Mouse (Mus musculus) forebrain, embryonic 13.5 days (tissue): ENCODE data around the gene Narf. TPM values are rescaled to one million over a fixed set of nuclear protein-coding genes. Genes with fewer than 3 reads are reported as not detected.

Source experiments
- ATAC-seq: fragments of 200-750 bp; cut with Nextera tagmentation; 2 replicates; pipeline ENCODE4 v1.8.0; 2017
- H3K27ac ChIP-seq: fragments of 300-500 bp; sonication (generic); 2 replicates; pipeline ENCODE4 v1.5.1; 2015; ENCODE audit warnings: inconsistent platforms, mild to moderate bottlenecking, moderate library complexity
- H3K27me3 ChIP-seq: fragments of 300-500 bp; sonication (generic); 2 replicates; pipeline ENCODE4 v1.6.1; 2015; ENCODE audit warnings: mild to moderate bottlenecking, inconsistent platforms
- H3K36me3 ChIP-seq: fragments of 300-500 bp; sonication (generic); 2 replicates; pipeline ENCODE4 v1.6.1; 2015; ENCODE audit warnings: mild to moderate bottlenecking, inconsistent platforms; ENCODE audit not compliant: poor library complexity, severe bottlenecking
- H3K4me1 ChIP-seq: fragments of 300-500 bp; sonication (generic); 2 replicates; pipeline ENCODE4 v1.6.1; 2015; ENCODE audit warnings: inconsistent platforms
- H3K4me2 ChIP-seq: fragments of 300-500 bp; sonication (generic); 2 replicates; pipeline ENCODE4 v1.6.1; 2015; ENCODE audit warnings: inconsistent platforms, mild to moderate bottlenecking, moderate library complexity
- H3K4me3 ChIP-seq: fragments of 300-500 bp; sonication (generic); 2 replicates; pipeline ENCODE4 v1.5.1; 2015; ENCODE audit warnings: mild to moderate bottlenecking, inconsistent platforms
- H3K9ac ChIP-seq: fragments of 300-500 bp; sonication (generic); 2 replicates; pipeline ENCODE4 v1.6.1; 2015; ENCODE audit warnings: mild to moderate bottlenecking, inconsistent platforms
- H3K9me3 ChIP-seq: fragments of 300-500 bp; sonication (generic); replicated peaks from 2 replicates; pipeline ENCODE4 v1.6.1; 2016; ENCODE audit warnings: inconsistent platforms
- WGBS: fragments of 180-500 bp; shearing (Covaris S2); methylation state at CpG from one replicate; pipeline ENCODE4 v1.1.7; 2015; 5-methylcytosine and 5-hydroxymethylcytosine counted together
- polyA plus RNA-seq: library from polyadenylated mRNA; unstranded; fragments of >200 nt; fragmentation: Nextera tagmentation; extraction: Ambion mirVana; gene quantifications from 2 replicates; pipeline ENCODE4 v1.2.1, GENCODE M21; 2015

Narf gene
- polyA plus RNA-seq: 74.0 and 78.9 TPM in 2 replicates

DNA sequence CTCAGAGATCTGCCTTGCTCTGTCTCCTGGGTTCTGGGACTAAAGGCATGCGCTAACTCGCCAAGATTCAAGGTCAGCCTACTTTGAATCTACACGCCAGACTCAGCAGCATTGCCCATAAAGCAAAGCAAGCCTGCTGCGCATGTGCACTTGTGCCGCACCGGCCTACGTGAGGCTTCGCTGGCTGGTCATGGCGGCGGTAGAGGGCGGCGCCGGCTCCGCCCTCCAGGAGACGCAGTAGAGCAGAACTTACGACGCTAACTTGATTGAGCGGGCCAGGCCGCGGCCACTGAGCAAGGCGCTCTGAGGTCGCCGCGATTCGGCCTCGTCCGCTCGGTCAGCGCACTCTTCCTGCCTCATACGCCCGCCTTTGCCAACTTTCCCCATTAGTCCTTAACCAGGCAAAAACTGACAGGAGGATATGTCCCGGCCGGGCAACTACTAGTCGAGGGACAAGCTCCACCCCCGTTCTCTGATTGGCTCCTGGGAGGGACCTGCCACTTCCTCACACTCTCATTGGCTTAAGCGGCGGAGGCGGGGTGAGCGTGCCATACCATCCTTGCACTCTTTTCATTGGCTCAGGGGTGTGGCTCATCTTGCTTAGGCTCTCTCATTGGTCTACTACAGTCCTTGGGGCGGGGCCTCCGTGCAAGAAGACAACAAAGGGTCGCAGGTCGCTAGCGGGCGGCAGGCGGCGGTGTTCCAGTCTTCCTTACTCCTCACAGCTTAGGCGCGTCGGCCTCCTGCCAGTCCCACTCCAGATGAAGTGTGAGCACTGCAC, at the start of gene Narf:
Narf (plus strand) TSS at position 690 of the 781 bp plus-strand sequence.
- no peaks in the 10 kb centered on the region for H3K9me3 ChIP-seq
- H3K27ac ChIP-seq: peak within 1 kb of the TSS; percentile 100
- under 1% methylated on average over 50 of the region's 50 CpGs for WGBS
- peak within 1 kb of the TSS; percentile 75 for H3K4me3 ChIP-seq
- H3K4me2 ChIP-seq: peak within 1 kb of the TSS; percentile 67
- peak; percentile 100 for ATAC-seq
- peaks cover 24% of the 10 kb centered on the region for H3K36me3 ChIP-seq
- peaks cover 36% of the 10 kb centered on the region for H3K4me1 ChIP-seq
- H3K9ac ChIP-seq: peak within 1 kb of the TSS; percentile 90
- no peaks in the 10 kb centered on the region for H3K27me3 ChIP-seq

DNA sequence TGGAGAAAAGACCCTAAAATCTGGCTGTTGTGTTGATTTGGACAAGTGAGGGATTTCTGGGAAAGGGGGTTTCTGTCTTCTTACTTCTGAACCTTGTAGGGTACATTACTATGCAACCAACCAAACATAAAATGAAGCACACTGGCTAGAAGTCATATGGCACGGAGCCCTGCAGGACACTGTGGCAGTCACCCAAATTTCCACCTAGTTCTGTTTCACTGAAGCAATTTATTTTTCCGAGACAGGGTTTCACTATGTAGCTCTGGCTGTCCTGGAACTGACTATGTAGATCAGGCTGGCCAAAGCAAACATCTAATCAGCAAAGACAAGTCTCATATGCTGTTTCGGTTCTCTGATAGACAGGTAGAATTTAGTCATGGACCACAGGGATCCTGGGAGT, 47.4 kb upstream of the Narf start:
- H3K4me3 ChIP-seq: no peak overlapping the region
- no peak overlapping the region for H3K27ac ChIP-seq
- 95% methylated on average over 3 of the region's 3 CpGs for WGBS
- no peaks in the 10 kb centered on the region for H3K4me1 ChIP-seq
- peaks cover 12% of the 10 kb centered on the region; the same call in 1 of the 2 replicates for H3K36me3 ChIP-seq
- H3K9me3 ChIP-seq: no peaks in the 10 kb centered on the region
- H3K4me2 ChIP-seq: no peak overlapping the region
- no peak for ATAC-seq
- H3K9ac ChIP-seq: no peak overlapping the region
- H3K27me3 ChIP-seq: no peaks in the 10 kb centered on the region

DNA sequence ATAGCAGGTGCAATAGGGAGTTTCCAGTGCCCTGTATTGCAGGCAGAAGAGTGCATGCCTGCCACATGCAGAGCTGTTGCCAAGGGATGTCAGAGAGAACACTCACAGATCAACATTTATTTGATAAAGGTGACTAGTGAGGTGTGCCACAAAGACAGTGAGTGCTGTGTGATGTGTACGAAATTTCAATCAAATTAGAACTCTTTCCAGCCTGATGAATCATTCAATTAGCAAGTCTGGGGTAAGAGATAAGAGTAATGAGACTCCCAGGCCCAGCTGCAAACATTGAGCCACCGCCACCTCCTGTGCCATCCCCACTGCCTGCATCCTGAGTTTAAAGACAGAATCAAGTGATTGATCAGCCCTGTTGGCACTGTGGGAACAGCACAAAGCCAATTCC, 44.3 kb upstream of the Narf start:
- H3K4me3 ChIP-seq: no peak overlapping the region
- 0 out of 2 replicates have a peak, but pooled peaks cover 14% of the 10 kb centered on the region for H3K36me3 ChIP-seq
- no peak overlapping the region for H3K9ac ChIP-seq
- no peaks in the 10 kb centered on the region for H3K4me1 ChIP-seq
- no peak for ATAC-seq
- no peak overlapping the region for H3K4me2 ChIP-seq
- 74% methylated on average over 2 of the region's 2 CpGs for WGBS
- H3K27me3 ChIP-seq: no peaks in the 10 kb centered on the region
- no peaks in the 10 kb centered on the region for H3K9me3 ChIP-seq
- H3K27ac ChIP-seq: no peak overlapping the region

DNA sequence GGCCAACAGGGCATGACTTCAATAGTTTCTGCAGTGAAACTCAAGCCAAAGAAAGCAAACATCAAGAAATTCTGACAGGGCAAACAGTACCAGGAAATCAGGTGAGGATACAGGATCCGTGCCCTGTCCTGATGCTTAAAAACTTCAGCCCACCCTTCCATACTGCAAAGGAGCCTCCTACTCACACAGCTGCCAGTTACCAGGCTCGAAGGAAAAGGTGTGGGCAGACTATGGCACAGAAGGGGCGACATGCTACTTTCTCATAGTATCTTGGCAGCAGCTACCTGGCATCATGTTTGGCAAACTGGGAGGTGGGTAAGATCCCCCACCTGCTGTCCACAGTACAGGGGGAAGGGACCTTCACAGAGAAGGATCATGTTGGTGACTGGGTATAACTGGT, 43.6 kb upstream of the Narf start:
- no peak overlapping the region for H3K9ac ChIP-seq
- no peak overlapping the region for H3K4me2 ChIP-seq
- no peak for ATAC-seq
- no peaks in the 10 kb centered on the region for H3K27me3 ChIP-seq
- H3K4me1 ChIP-seq: no peaks in the 10 kb centered on the region
- H3K4me3 ChIP-seq: no peak overlapping the region
- 0 out of 2 replicates have a peak, but pooled peaks cover 14% of the 10 kb centered on the region for H3K36me3 ChIP-seq
- no peaks in the 10 kb centered on the region for H3K9me3 ChIP-seq
- H3K27ac ChIP-seq: no peak overlapping the region
- WGBS: 91% methylated on average over 3 of the region's 3 CpGs

DNA sequence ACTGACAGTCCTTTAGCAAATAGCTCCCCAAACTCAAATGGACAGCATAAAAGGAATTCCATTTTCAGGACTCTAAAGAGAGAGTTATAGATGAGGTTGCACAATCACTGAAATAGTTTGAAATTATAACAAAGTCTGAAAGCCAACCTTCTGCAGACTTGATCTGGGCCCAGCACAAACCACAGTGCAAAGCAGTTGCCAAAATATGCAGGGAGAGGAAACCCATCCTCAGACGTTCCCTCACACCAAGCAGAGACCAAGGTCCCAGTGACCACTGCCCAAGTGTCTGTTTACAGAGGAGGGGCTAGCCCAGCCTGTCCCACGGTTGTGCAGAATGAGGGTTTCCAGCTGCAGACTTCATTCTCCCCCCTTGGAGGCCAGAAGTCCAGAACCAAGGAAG, 38.4 kb upstream of the Narf start:
- Histone ChIP-seq H3K4me2 (no peak overlapping the region), H3K9me3 (no peaks in the 10 kb centered on the region), H3K4me1 (peaks cover 5% of the 10 kb centered on the region; the same call in 1 of the 2 replicates), H3K27me3 (no peaks in the 10 kb centered on the region), H3K27ac (no peak overlapping the region), H3K36me3 (peaks cover 7% of the 10 kb centered on the region; the same call in 1 of the 2 replicates), H3K4me3 (no peak overlapping the region), H3K9ac (no peak overlapping the region)
- 81% methylated on average over 2 of the region's 2 CpGs for WGBS
- ATAC-seq: no peak

DNA sequence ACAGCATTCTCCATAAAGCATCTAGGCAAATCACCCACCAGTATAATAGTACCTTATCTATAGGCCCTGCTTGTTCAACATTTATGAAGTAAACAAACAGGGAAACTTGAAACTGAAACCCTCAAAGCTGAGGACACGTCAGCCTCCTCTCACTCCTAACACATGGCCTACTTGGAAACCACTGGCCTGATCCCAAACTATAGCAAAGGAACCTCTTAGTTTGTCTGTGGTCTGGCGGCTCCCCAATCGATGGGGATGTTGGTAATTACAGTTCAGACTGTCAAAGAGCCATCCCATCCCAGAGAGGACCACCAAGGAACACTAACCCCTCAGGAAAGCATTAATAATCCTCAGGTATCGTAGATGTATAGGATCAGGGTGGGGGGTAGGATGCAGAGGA, 37.2 kb upstream of the Narf start:
- WGBS: 69% methylated on average over 4 of the region's 4 CpGs
- H3K4me2 ChIP-seq: no peak overlapping the region
- H3K9ac ChIP-seq: no peak overlapping the region
- H3K27ac ChIP-seq: no peak overlapping the region
- H3K27me3 ChIP-seq: no peaks in the 10 kb centered on the region
- H3K36me3 ChIP-seq: peaks cover 7% of the 10 kb centered on the region; the same call in 1 of the 2 replicates
- H3K4me1 ChIP-seq: peaks cover 11% of the 10 kb centered on the region
- no peak overlapping the region for H3K4me3 ChIP-seq
- no peak for ATAC-seq
- H3K9me3 ChIP-seq: no peaks in the 10 kb centered on the region

DNA sequence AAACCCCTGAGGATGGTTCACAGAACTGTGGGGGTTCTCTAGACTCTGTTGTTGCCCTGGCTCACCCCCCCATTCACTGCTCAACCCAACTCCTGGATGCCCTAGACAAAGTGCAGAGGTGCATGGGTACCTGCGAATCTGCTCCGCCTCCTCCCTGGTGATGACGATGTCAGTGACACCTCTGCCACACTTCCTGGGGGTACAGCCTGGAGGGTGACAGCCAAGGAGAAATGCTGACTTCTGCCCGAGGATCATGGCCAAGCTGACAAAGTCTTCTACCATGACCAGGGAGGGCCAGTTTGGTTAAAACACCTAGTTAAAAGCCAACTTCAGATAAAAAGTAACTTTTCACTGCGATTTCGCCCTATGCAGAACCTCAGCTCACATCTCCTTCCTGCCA, 36.3 kb upstream of the Narf start:
- Histone ChIP-seq H3K4me2 (no peak overlapping the region), H3K4me3 (no peak overlapping the region), H3K27ac (no peak overlapping the region), H3K9me3 (no peaks in the 10 kb centered on the region), H3K4me1 (peaks cover 17% of the 10 kb centered on the region), H3K9ac (no peak overlapping the region), H3K36me3 (peaks cover 7% of the 10 kb centered on the region; the same call in 1 of the 2 replicates), H3K27me3 (no peaks in the 10 kb centered on the region)
- no peak for ATAC-seq
- 91% methylated on average over 6 of the region's 6 CpGs for WGBS

DNA sequence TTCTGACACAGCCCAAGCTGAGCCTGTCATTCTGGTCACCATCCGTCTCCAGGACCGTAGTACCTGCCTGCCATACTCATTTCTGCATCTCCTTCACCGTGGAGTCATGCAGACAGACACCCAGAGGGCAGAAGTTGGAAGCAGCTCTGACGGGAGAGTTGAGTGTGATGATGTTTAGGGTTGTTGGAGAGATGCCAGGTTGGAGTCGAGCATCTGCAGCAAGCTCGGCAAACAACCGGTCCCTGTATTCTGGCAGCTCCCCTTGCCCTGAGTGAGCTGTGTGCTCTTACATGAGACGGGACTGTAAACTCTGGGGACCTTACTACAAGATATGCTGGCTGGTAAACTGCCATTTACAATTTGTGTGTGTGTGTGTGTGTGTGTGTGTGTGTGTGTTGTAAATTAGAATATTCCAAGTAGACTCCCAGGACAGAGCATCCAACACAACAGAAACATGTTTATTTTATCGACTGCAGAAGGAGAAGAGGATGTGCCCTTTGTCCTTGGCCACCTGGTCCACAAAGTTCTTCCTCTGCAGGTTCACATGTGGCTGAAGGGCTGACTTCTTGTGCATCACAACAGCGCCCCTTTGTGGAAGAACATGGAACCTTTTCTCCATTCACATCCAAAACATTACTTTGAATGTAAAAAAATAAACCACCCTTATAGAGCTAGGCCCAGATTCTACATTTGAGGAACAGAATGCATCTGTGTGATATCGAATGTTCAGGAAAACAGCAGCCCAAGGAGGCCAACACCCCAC, 35.4 kb upstream of the Narf start:
- Histone ChIP-seq H3K9ac (no peak overlapping the region), H3K36me3 (no peaks in the 10 kb centered on the region; the same call in 1 of the 2 replicates), H3K4me3 (no peak overlapping the region), H3K4me1 (peaks cover 17% of the 10 kb centered on the region), H3K4me2 (no peak overlapping the region), H3K27ac (no peak overlapping the region), H3K27me3 (no peaks in the 10 kb centered on the region), H3K9me3 (no peaks in the 10 kb centered on the region)
- 54% methylated on average over 11 of the region's 11 CpGs for WGBS
- ATAC-seq: no peak

DNA sequence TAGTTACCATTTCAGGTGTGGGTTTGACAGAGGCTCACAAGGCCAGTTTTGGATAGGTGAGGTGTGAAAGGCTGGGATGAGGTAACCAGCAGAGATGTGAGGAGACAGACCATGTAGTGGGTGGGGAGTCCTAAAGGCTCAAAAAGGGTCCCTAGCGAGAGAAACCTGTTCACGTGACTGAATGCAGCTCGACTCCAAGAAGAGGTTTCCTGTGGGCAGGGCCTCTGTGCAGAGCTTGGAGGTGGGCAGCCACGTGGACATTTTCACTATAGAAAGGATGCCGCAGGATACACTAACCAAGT, 33.2 kb upstream of the Narf start:
- no peak for ATAC-seq
- H3K27me3 ChIP-seq: no peaks in the 10 kb centered on the region
- peak overlapping the region; percentile 81 for H3K4me2 ChIP-seq
- peak overlapping the region; percentile 87; the same call in 1 of the 2 replicates for H3K27ac ChIP-seq
- 0% methylated on average over 5 of the region's 5 CpGs for WGBS
- no peaks in the 10 kb centered on the region for H3K9me3 ChIP-seq
- peak overlapping the region; percentile 74 for H3K4me3 ChIP-seq
- peaks cover 17% of the 10 kb centered on the region for H3K4me1 ChIP-seq
- H3K9ac ChIP-seq: peak overlapping the region; percentile 81
- peaks cover 13% of the 10 kb centered on the region; the same call in 1 of the 2 replicates for H3K36me3 ChIP-seq

DNA sequence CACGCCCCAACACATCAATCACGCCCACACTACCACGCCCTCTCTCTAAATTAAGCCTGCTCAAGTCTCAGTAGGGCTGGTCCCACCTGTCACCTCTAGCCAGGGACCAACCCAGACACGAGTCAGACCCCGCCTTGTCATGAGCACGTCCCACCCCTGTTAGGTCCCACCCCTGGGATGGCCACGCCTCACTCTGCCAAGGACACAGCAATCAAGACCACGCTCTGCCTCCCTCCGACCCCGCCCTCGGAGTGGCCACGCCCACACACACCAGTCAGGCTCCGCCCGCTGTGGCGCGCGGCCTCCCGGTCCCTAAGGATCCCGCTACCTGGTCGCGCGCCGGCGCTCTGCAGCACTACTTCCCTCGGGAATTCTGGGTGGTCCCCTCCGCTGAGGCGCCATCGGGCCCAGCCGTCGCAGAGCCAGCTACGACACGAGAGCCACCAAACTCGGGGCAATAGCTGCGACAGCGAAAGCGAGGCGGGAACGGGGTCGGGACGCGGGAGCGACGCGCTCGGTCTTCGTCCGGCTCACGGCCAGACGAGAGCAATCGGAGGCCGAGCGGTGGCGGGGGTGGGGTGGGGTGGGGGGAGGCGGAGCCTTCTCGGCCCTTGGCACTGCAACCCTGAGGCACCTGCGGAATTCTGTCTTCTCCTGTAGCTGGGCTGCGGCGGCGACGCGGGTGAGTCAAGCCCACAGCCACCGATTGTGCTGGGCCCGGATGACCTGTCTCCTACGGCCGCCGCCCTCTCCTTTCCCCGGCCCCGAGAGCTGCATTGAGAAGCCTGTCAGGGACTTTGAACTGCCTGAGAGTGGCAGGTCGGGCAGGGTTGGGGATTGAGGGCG, 32.7 kb upstream of the Narf start, which contains the start of the genes Hexdc and Ogfod3:
Hexdc (plus strand) TSS at position 273 of the 846 bp plus-strand sequence.
Ogfod3 (minus strand) TSS at position 551 of the 846 bp plus-strand sequence.
- peaks cover 17% of the 10 kb centered on the region; the same call in 1 of the 2 replicates for H3K36me3 ChIP-seq
- H3K4me2 ChIP-seq: peak within 1 kb of the TSS; percentile 81
- WGBS: under 1% methylated on average over 64 of the region's 70 CpGs
- H3K9me3 ChIP-seq: no peaks in the 10 kb centered on the region
- ATAC-seq: peak; percentile 98
- H3K9ac ChIP-seq: peak within 1 kb of the TSS; percentile 81
- H3K27ac ChIP-seq: peak within 1 kb of the TSS; percentile 87
- peaks cover 17% of the 10 kb centered on the region for H3K4me1 ChIP-seq
- H3K4me3 ChIP-seq: peak within 1 kb of the TSS; percentile 74
- H3K27me3 ChIP-seq: no peaks in the 10 kb centered on the region

DNA sequence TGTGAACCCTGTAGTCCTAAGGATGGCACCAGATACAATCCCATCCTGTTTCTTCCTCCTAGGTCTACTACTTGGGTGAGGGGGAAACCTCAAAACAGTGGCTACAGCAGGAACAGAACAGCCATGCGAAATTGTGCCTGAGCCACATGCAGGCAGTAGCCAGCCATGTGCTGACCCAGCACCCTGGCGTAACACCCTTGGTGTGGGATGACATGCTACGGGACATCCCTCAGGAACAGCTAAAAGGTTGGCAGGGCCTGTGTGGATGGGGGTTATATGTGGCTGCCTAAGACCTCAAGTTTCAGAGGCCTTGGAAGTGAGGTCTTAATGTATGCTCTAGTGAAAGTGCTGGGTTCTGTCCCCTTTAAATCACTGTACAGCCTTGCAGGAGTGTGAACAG, 20.2 kb upstream of the Narf start:
- Histone ChIP-seq H3K27me3 (no peaks in the 10 kb centered on the region), H3K4me2 (no peak overlapping the region), H3K36me3 (peaks cover 67% of the 10 kb centered on the region), H3K9ac (no peak overlapping the region), H3K27ac (no peak overlapping the region), H3K4me1 (no peaks in the 10 kb centered on the region), H3K4me3 (no peak overlapping the region), H3K9me3 (no peaks in the 10 kb centered on the region)
- no peak for ATAC-seq
- WGBS: 97% methylated on average over 3 of the region's 3 CpGs
